ENCODE assay signal across 8 mouse cellular contexts in genomic region chr16:30063984-30064453, GRCm38 (mm10). TPM values are rescaled to one million over a fixed set of nuclear protein-coding genes. Genes with fewer than 3 reads are reported as not detected.
DNase-seq lines count a peak whose midpoint lies in the region; ATAC-seq and TF ChIP-seq lines count a peak whose summit lies in the region.

Hes1 (plus strand) TSS chr16:30064384.

- H3K4me2 ChIP-seq in lung, embryonic 16.5 days (ENCODE audit: low read depth, low read length), result peak within 1 kb of the TSS; percentile 95

- H3K27ac ChIP-seq in MEL (ENCODE audit: control insufficient read depth, low read depth, low read length), result peak within 1 kb of the TSS; percentile 59
- peak within 1 kb of the TSS; percentile 99 for H3K27ac ChIP-seq in lung, embryonic 16.5 days (ENCODE audit: low read length)

- no peak; a peak in 1 of 4 replicates for TF ChIP-seq EP300 in MEL (IDR thresholded peaks at IDR 0.05; ENCODE audit: low read depth in 1 of 2, low read length in 2 of 2)

- H3K9ac ChIP-seq in MEL (ENCODE audit: control insufficient read depth, low read depth, low read length, poor library complexity, severe bottlenecking), result peak within 1 kb of the TSS; percentile 93
- H3K9ac ChIP-seq in lung, embryonic 16.5 days (ENCODE audit: low read length), result peak within 1 kb of the TSS; percentile 93

- peaks cover 0 to 13% of the 10 kb centered on the region in 2 experiments; a peak in 2 of 4 replicates for H3K36me3 ChIP-seq in MEL (ENCODE audit: control insufficient read depth in 1 of 2, insufficient read depth in 2 of 2, low read length in 2 of 2)
- no peaks in the 10 kb centered on the region; the same call in 1 of the 2 replicates for H3K36me3 ChIP-seq in lung, embryonic 16.5 days (ENCODE audit: control insufficient read depth, insufficient read depth, low read length)

- peak; percentile 82 for DNase-seq in MEL (ENCODE audit: low read depth, low spot score)
- DNase-seq in cerebellum, adult 8-10 months, result peak; percentile 53
- DNase-seq in frontal cortex, adult 2 months (ENCODE audit: extremely low spot score in 1 of 2, low spot score in 1 of 2), result peak in 1 of 2 experiments; percentile 79
- DNase-seq in layer of hippocampus, adult 9-11 months, result peak; percentile 80
- DNase-seq in retina, embryonic 14.5 days (ENCODE audit: low spot score), result peak; percentile 91
- peak; percentile 68 to 79 for DNase-seq in thymus, postnatal 36 days

- peaks cover 24 to 56% of the 10 kb centered on the region in 2 experiments for H3K27me3 ChIP-seq in MEL (ENCODE audit: control insufficient read depth in 1 of 2, insufficient read depth in 2 of 2, low read length in 2 of 2)
- no peaks in the 10 kb centered on the region for H3K27me3 ChIP-seq in lung, embryonic 16.5 days (ENCODE audit: control insufficient read depth, insufficient read depth, low read depth, low read length)

- peaks cover 7% of the 10 kb centered on the region for H3K79me2 ChIP-seq in MEL (ENCODE audit: control insufficient read depth, insufficient read depth, low read length, poor library complexity)

- peak in 1 of 2 experiments; percentile 26; a peak in 1 of 4 replicates for TF ChIP-seq POLR2A in MEL (IDR thresholded peaks at IDR 0.05; ENCODE audit: control insufficient read depth in 1 of 2, insufficient read depth in 1 of 2, low read depth in 1 of 2, low read length in 2 of 2, poor library complexity in 1 of 2)

- TF ChIP-seq CTCF in MEL (IDR thresholded peaks at IDR 0.05 in 2 of 3, conservative IDR thresholded peaks at IDR 0.05 in 1 of 3; ENCODE audit: control insufficient read depth in 1 of 3, insufficient read depth in 1 of 3, low read depth in 2 of 3, low read length in 3 of 3, poor library complexity in 1 of 3, severe bottlenecking in 1 of 3), result no peak

- no peaks in the 10 kb centered on the region for H3K9me3 ChIP-seq in MEL (replicated peaks; ENCODE audit: insufficient read depth, low read length)
- H3K9me3 ChIP-seq in lung, embryonic 16.5 days (ENCODE audit: control insufficient read depth, low read length), result no peaks in the 10 kb centered on the region

- H3K4me3 ChIP-seq in MEL (ENCODE audit: control insufficient read depth in 1 of 2, insufficient read depth in 1 of 2, low read depth in 2 of 2, low read length in 2 of 2), result peak within 1 kb of the TSS; percentile 55 to 64
- peak within 1 kb of the TSS; percentile 90 for H3K4me3 ChIP-seq in lung, embryonic 16.5 days (ENCODE audit: low read length)

- 0% methylated on average over 45 of the region's 57 CpGs for WGBS in lung, embryonic 16.5 days

- peaks cover 0 to 28% of the 10 kb centered on the region in 2 experiments; a peak in 3 of 4 replicates for H3K4me1 ChIP-seq in MEL (ENCODE audit: control insufficient read depth in 1 of 2, insufficient read depth in 2 of 2, low read length in 2 of 2)
- peaks cover 53% of the 10 kb centered on the region for H3K4me1 ChIP-seq in lung, embryonic 16.5 days (replicated peaks; ENCODE audit: control insufficient read depth, insufficient read depth, low read length)

- ATAC-seq in hematopoietic stem cell, adult 5-6 weeks (replicated peaks in 1 of 2; ENCODE audit: insufficient read depth in 1 of 2, low FRiP score in 2 of 2, low TSS enrichment in 1 of 2, low read depth in 1 of 2, poor library complexity in 2 of 2, severe bottlenecking in 2 of 2), result peak; percentile 25 to 34; a peak in 2 of 4 replicates
- peak; percentile 84 for ATAC-seq in lung, embryonic 16.5 days (ENCODE audit: low read depth)

- no peak for TF ChIP-seq RAD21 in MEL (IDR thresholded peaks at IDR 0.05; ENCODE audit: low read depth, low read length)

TF ChIP-seq in MEL, 35 proteins besides CTCF, POLR2A, EP300 and RAD21:
- TF ChIP-seq MXI1 (IDR thresholded peaks at IDR 0.05; ENCODE audit: low read depth, low read length), result peak; percentile 92
- no peak for TF ChIP-seq ELF1 (IDR thresholded peaks at IDR 0.05; ENCODE audit: low read depth, low read length)
- TF ChIP-seq ZNF384 (IDR thresholded peaks at IDR 0.05; ENCODE audit: low read depth, low read length), result no peak
- TF ChIP-seq CHD1 (IDR thresholded peaks at IDR 0.05; ENCODE audit: low read depth, low read length), result no peak
- no peak for TF ChIP-seq CHD2 (IDR thresholded peaks at IDR 0.05; ENCODE audit: low read length)
- no peak for TF ChIP-seq ZKSCAN1 (IDR thresholded peaks at IDR 0.05; ENCODE audit: low read depth, low read length)
- peak; percentile 88 for TF ChIP-seq MAX (IDR thresholded peaks at IDR 0.05; ENCODE audit: low read length)
- no peak for TF ChIP-seq TBP (IDR thresholded peaks at IDR 0.05; ENCODE audit: low read depth, low read length)
- peak; percentile 72 for TF ChIP-seq SIN3A (IDR thresholded peaks at IDR 0.05; ENCODE audit: low read length)
- TF ChIP-seq KAT2A (conservative IDR thresholded peaks at IDR 0.05; ENCODE audit: low read depth, low read length), result no peak
- no peak for TF ChIP-seq TAL1 (IDR thresholded peaks at IDR 0.05; ENCODE audit: low read length)
- TF ChIP-seq NRF1 (IDR thresholded peaks at IDR 0.05; ENCODE audit: insufficient read depth, low read depth, low read length, poor library complexity, severe bottlenecking), result no peak
- no peak for TF ChIP-seq GABPA (IDR thresholded peaks at IDR 0.05; ENCODE audit: low read depth, low read length)
- TF ChIP-seq ETS1 (IDR thresholded peaks at IDR 0.05; ENCODE audit: low read depth, low read length), result peak; percentile 47
- peak; percentile 93 for TF ChIP-seq BHLHE40 (IDR thresholded peaks at IDR 0.05; ENCODE audit: borderline replicate concordance, low read depth, low read length)
- no peak for TF ChIP-seq ZMIZ1 (IDR thresholded peaks at IDR 0.05; ENCODE audit: low read depth, low read length)
- peak; percentile 61 for TF ChIP-seq USF1 (IDR thresholded peaks at IDR 0.05; ENCODE audit: low read depth, low read length)
- TF ChIP-seq USF2 (IDR thresholded peaks at IDR 0.05; ENCODE audit: borderline replicate concordance in 1 of 2, insufficient read depth in 1 of 2, low read depth in 1 of 2, low read length in 2 of 2), result no peak
- 0 out of 2 replicates have a peak, but pooled peaks have one; percentile 10 for TF ChIP-seq MAZ (IDR thresholded peaks at IDR 0.05; ENCODE audit: low read depth, low read length)

RNA-seq across cellular contexts. Expression of gene Hes1, which starts in this region (rescaled TPM):
- 3.0 and 3.9 TPM in 2 replicates for total RNA-seq in MEL (2012; rRNA removed)
- 1 to 10 TPM in 1 of 2 experiments, not detected in 1; 2.3 TPM for polyA plus RNA-seq in MEL (2012; ENCODE audit: insufficient read depth in 1 of 2, insufficient read length in 2 of 2, low read depth in 1 of 2, low replicate concordance in 2 of 2, missing spikeins in 1 of 2)
- polyA plus RNA-seq in frontal cortex, adult 2 months (2012; rRNA removed), result 25.2 and 25.6 TPM in 2 replicates
- total RNA-seq in hematopoietic stem cell, adult 5-6 weeks (2017), result 14.6 and 37.9 TPM in 2 replicates
- polyA plus RNA-seq in lung, embryonic 16.5 days (2015; fragmentation: Nextera tagmentation; extraction: Ambion mirVana), result 37.1 and 40.7 TPM in 2 replicates
